Mouse (Mus musculus) large intestine, adult 2 months (tissue): ENCODE measurements around the gene Krtcap2. TPM values are rescaled to one million over a fixed set of nuclear protein-coding genes. Genes with fewer than 3 reads are reported as not detected.

Source experiments
- DNase-seq: peaks from one replicate; pipeline ENCODE4 v3.0.0-alpha.2; 2012; ENCODE audit warnings: low read depth, low spot score
- WGBS: fragments of 180-500 bp; shearing (Covaris S2); methylation state at CpG from one replicate; pipeline ENCODE4 v1.1.7; 2018; 5-methylcytosine and 5-hydroxymethylcytosine counted together
- polyA plus RNA-seq: library from polyadenylated mRNA; depleted of rRNA; stranded (reverse); fragments of >200 nt; gene quantifications from 2 replicates; pipeline ENCODE4 v1.2.3, GENCODE M21; 2012

Krtcap2 gene
- polyA plus RNA-seq, 1 experiment, result 221 TPM

GRCm38 (mm10) chr3:89277281-89278021 lies 31.7 kb downstream of the Krtcap2 start:
- WGBS, result 23% methylated on average over 14 of the region's 14 CpGs
- DNase-seq, result no peak

GRCm38 (mm10) chr3:89278107-89278506 lies 32.3 kb downstream of the Krtcap2 start:
- DNase-seq, result no peak
- 30% methylated on average over 7 of the region's 7 CpGs for WGBS

- 20% methylated on average over 8 of the region's 8 CpGs for WGBS
- no peak for DNase-seq
These were observed 32.9 kb downstream of the Krtcap2 start for GRCm38 (mm10) chr3:89278643-89279042.

DNA sequence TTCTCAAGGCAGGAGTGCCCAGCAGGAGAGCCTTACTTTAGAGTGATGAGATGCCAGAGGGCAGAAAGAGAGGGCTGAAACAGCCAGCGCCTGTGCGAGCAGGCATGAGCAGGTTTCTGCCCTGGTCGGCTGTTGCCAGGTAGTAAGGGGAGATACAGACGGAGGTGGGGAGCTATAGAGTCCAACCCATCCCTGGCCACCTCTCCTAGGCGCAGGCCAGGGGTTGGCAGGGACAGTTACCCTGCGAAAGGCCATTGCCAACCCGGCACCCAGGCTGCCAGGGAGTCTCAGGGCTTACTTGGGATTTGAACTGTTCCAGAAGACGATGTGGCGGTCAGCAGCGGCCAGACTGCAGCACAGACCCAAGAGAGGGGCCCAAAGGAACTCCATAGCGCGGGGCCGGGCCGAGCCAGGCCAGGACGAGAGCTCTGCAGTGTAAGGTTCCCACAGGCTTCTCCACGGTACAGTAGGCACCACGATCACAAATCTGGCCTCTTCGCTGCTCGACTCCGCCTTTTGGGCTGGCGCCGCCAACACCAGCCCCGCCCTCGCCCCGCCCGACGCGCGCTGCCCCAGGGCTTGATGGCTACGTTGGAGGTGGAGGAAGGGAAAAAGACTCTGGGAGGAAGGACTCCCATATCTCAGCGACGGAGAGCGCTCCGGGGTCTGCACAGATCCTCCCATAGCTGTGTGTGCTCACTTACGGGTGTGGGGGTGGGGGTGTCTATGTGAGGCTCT lies 33.6 kb downstream of the Krtcap2 start:
- no peak for DNase-seq
- WGBS, result 2% methylated on average over 35 of the region's 35 CpGs

- DNase-seq, result no peak
- WGBS, result under 1% methylated on average over 29 of the region's 29 CpGs
These were observed 34.4 kb downstream of the Krtcap2 start for GRCm38 (mm10) chr3:89280050-89280605.

DNA sequence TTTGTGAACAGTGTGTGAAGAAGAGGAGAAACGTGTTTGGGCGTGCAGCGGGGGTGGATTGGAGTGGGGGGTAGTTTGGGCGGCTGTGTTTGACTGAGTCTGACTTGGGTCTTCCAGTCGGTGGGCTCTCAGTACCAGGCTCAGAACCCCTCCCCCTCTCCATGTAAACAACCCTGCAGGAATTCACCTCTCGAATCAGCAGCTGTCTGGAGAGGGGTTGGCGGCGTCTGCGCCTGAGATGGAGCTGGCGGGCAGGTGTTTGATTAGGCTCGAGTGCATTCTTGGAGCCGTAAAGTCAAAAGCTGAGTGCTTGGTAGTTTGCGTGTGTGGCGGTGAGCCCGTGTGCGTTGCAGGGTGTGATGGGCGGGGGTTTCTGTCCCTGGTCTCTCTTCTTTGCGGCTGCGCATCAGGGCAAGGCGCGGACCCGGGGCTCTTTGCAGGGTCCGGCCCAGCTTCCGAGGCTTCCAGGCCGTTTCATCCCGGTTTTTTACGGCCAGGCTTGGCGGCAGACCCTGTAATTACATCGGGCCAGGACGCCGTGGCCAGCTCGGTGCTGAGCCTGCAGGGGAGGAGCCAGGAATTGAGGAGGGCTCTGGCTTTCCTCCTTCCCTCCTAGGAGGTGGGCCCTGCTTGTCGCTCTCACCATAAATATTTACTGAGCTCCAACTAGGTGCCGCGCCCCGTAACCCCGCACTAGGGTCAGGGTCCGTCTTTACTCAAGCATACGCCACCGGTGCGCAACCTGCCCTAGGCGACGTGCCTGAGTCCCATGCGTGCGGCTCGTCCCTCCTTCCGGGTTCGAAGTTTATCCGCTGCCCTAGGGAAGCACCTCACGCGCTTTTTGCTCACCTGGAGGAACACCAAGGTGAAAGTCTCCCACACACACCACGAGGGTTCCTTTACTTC lies 35.1 kb downstream of the Krtcap2 start, which contains the start of gene Efna1:
Gene Efna1, minus strand, starts transcription at position 537 of the 906 bp plus-strand sequence.
- peak; percentile 95 for DNase-seq
- 1% methylated on average over 52 of the region's 52 CpGs for WGBS

- no peak for DNase-seq
- WGBS, result 11% methylated on average over 20 of the region's 20 CpGs
These were observed 36.0 kb downstream of the Krtcap2 start for GRCm38 (mm10) chr3:89281579-89282290.

DNA sequence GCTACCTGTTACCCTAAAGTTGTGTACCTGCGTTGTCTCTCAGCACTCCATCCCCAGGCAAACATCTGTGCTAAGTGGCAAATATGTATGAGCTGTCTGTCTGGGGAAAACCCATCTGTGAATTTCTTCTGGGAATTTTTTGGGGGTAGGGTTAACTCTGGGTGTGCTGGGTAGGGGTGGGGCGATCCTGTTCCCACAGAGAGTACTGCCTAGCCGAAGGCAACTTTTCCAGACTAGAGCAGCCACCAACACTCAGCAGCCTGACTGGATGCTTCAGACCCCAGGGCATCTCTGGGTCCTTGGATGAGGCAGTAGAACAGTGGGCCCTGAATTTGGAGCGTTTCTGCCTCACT lies 36.5 kb downstream of the Krtcap2 start:
- 14% methylated on average over 4 of the region's 4 CpGs for WGBS

GRCm38 (mm10) chr3:89284261-89284660 lies 38.5 kb downstream of the Krtcap2 start:
- WGBS, result 33% methylated on average over 3 of the region's 3 CpGs
- DNase-seq, result no peak

More for the DNA sequence above, 36.5 kb downstream of the Krtcap2 start:
- no peak for DNase-seq

DNA sequence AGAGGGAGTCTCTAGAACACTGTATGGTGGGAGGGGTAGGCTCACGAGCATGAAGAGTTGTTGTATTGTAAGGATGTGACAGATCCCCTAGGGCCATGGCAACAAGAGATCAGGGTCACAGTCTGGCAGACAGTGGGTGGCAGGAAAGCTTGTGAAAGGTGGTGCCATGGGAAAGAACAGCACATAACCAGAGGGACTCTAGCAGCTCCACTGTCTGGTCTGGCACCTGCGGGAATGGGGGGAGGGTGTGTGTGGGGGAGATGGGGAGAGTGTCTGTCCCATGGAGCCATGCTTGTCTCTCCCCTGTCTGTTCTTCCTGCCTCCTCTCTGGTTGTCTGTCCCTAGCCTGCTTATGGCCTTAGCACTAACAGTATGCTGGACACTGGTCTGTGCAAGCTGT lies 39.8 kb downstream of the Krtcap2 start:
- no peak for DNase-seq
- 69% methylated on average over 2 of the region's 2 CpGs for WGBS

GRCm38 (mm10) chr3:89287286-89287685 lies 41.5 kb downstream of the Krtcap2 start:
- 72% methylated on average over 5 of the region's 5 CpGs for WGBS
- DNase-seq, result no peak

GRCm38 (mm10) chr3:89288503-89288928 lies 42.8 kb downstream of the Krtcap2 start:
- DNase-seq, result no peak
- 17% methylated on average over 7 of the region's 7 CpGs for WGBS

GRCm38 (mm10) chr3:89291874-89292273 lies 46.1 kb downstream of the Krtcap2 start:
- no peak for DNase-seq
- WGBS, result 76% methylated on average over 10 of the region's 10 CpGs

- no peak for DNase-seq
These were observed 46.5 kb downstream of the Krtcap2 start for GRCm38 (mm10) chr3:89292303-89292702.

GRCm38 (mm10) chr3:89293247-89293918 lies 47.6 kb downstream of the Krtcap2 start:
- WGBS, result 47% methylated on average over 11 of the region's 11 CpGs
- DNase-seq, result no peak

More at GRCm38 (mm10) chr3:89292303-89292702, 46.5 kb downstream of the Krtcap2 start:
- WGBS, result 72% methylated on average over 5 of the region's 5 CpGs

- WGBS, result 32% methylated on average over 5 of the region's 5 CpGs
- DNase-seq, result no peak
These were observed 48.4 kb downstream of the Krtcap2 start for GRCm38 (mm10) chr3:89294195-89294594.

- DNase-seq, result no peak
- WGBS, result 63% methylated on average over 8 of the region's 8 CpGs
These were observed 50.0 kb downstream of the Krtcap2 start for GRCm38 (mm10) chr3:89295685-89296230.

DNA sequence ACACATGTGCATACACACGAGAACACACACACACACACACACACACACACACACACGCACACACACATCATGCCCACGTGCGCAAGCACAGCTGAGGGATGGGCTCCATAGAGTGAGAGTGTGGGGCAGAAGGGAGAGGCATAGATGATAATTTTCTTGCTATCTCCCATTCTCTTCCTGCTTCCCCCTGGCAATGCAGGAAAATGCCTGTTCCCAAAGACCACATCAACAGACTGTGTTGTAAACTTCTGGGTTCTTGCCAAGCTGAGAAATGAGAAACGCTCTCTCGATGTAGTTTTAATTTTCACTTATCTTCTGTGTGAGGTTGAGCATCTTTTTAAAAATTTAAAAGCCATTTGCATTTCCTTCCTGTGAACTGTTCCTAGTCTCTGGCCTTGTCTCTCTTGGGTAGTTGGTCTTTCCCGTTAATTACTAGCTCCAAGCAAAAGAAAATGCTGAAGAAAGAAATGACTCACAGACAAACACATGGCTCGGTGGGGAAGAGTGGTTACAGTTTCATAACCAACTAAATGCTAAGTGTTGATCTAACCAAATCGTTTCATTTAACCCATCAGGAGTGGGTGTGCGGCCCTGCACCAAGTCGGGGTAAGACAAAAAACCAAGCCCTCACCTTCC lies 51.1 kb downstream of the Krtcap2 start:
- WGBS, result 46% methylated on average over 11 of the region's 11 CpGs

More for the DNA sequence above, 51.1 kb downstream of the Krtcap2 start:
- no peak for DNase-seq
